Mouse (Mus musculus) lung, adult 2 months (tissue): Measurements from ENCODE around the gene Urb1.

ENCODE experiments used
- CTCF ChIP-seq: fragments of 200-500 bp; IDR thresholded peaks from 2 replicates; pipeline ENCODE4 v1.5.1; 2011; ENCODE audit warnings: mild to moderate bottlenecking, low read length, control low read depth; ENCODE audit not compliant: insufficient read depth
- POLR2A ChIP-seq: fragments of 200-500 bp; IDR thresholded peaks from 2 replicates; pipeline ENCODE4 v1.6.1; 2011; ENCODE audit warnings: low read depth, mild to moderate bottlenecking, control low read depth, low read length, borderline replicate concordance; ENCODE audit errors: extremely low read depth

DNA sequence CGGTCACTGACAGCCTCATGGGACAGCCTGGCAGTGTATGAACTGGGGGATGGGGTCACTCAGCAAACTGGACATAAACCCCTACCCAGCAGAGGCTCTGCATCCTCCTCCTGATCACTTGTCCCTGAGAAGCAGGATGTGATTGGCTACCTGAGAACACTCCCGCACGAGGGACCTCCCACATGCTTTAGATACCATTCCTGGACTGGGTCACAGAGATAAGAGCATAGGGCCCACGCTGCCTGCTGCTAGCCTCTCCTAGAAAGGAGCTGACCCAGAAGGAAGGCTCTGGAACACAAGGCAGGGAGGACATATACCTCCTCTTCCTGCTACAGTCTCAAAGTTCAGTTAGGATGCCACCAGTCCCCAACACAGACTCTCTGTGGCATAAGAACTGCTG lies 49.7 kb downstream of the Urb1 start:
- TF ChIP-seq CTCF (no peak), POLR2A (no peak)
